Mouse (Mus musculus): ENCODE data around the gene Avpi1. TPM values are rescaled to one million over a fixed set of nuclear protein-coding genes. Genes with fewer than 3 reads are reported as not detected.

The Avpi1 gene
- polyA plus RNA-seq, 1 experiment from 2014 or later = 26.0 TPM

GRCm38 (mm10) chr19:42164188-42164587 is 35.3 kb upstream of the Avpi1 start:
- Histone ChIP-seq H3K36me3 (ENCODE audit: control insufficient read depth, insufficient read depth, low read length) (no peaks in the 10 kb centered on the region), H3K4me2 (ENCODE audit: low read depth, severe bottlenecking) (no peak overlapping the region), H3K27me3 (ENCODE audit: control insufficient read depth, insufficient read depth, low read length) (no peaks in the 10 kb centered on the region), H3K9me3 (ENCODE audit: control insufficient read depth, low read length) (no peaks in the 10 kb centered on the region), H3K4me1 (ENCODE audit: control insufficient read depth, insufficient read depth, low read length) (no peaks in the 10 kb centered on the region), H3K9ac (ENCODE audit: low read length) (no peak overlapping the region), H3K4me3 (ENCODE audit: low read depth, low read length) (no peak overlapping the region), H3K27ac (replicated peaks; ENCODE audit: low read depth, low read length) (no peak overlapping the region)
- WGBS = 49% methylated on average over 7 of the region's 7 CpGs
- ATAC-seq (ENCODE audit: insufficient number of reproducible peaks, low FRiP score, low TSS enrichment, low read depth) = no peak
- DNase-seq (ENCODE audit: low spot score) = no peak

GRCm38 (mm10) chr19:42163764-42164163 is 34.9 kb upstream of the Avpi1 start, which contains the start of gene Zfyve27:
Zfyve27 (plus strand) TSS chr19:42163951.
- ATAC-seq (ENCODE audit: insufficient number of reproducible peaks, low FRiP score, low TSS enrichment, low read depth) = no peak
- DNase-seq (ENCODE audit: low spot score) = no peak
- no peaks in the 10 kb centered on the region for H3K36me3 ChIP-seq (ENCODE audit: control insufficient read depth, insufficient read depth, low read length)
- WGBS = 72% methylated on average over 5 of the region's 5 CpGs
- no peak within 1 kb of the TSS for H3K4me2 ChIP-seq (ENCODE audit: low read depth, severe bottlenecking)
- no peak within 1 kb of the TSS for H3K27ac ChIP-seq (replicated peaks; ENCODE audit: low read depth, low read length)
- H3K4me3 ChIP-seq (ENCODE audit: low read depth, low read length) = no peak within 1 kb of the TSS
- H3K4me1 ChIP-seq (ENCODE audit: control insufficient read depth, insufficient read depth, low read length) = no peaks in the 10 kb centered on the region
- H3K9ac ChIP-seq (ENCODE audit: low read length) = no peak within 1 kb of the TSS
- no peaks in the 10 kb centered on the region for H3K27me3 ChIP-seq (ENCODE audit: control insufficient read depth, insufficient read depth, low read length)
- H3K9me3 ChIP-seq (ENCODE audit: control insufficient read depth, low read length) = no peaks in the 10 kb centered on the region

DNA sequence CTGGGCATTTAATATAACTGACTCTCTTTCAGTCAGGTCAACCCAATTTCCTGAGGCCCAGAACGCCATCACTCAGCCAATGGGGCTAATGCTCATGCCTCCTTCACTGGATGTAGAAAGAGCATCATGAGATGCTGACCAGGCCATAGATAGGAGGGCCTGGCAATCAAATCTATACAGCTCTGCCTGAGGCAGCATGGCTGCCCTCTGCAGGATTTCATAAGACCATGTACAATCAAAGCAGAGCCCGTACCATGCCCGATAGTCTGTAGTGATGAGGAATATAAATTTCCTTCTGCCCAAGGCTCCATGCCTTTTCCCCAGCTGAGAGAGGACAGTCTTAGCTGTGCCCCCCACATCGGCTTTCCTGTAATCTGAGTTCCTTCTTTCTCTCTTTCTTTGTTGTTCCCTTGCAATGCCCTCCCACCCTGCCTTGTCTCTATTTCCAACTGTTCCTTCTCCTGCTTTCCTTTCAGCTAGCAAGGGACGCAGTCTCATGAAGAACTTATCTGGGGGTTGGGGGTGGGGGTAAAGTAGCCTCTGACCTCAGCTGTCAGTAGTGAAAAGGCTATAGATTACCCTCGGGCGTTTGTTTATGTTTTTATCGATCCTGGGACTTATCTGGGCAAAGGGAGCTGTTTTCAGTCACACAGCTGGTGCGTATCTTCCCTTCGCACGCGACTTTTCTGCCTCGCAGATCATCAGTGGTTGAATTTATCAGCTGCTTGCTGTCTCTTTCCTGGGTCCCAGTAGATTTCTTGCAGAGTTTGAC is 29.6 kb upstream of the Avpi1 start:
- 59% methylated on average over 13 of the region's 13 CpGs for WGBS
- DNase-seq (ENCODE audit: low spot score) = no peak
- no peak for ATAC-seq (ENCODE audit: insufficient number of reproducible peaks, low FRiP score, low TSS enrichment, low read depth)
- Histone ChIP-seq H3K4me1 (ENCODE audit: control insufficient read depth, insufficient read depth, low read length) (no peaks in the 10 kb centered on the region), H3K9me3 (ENCODE audit: control insufficient read depth, low read length) (no peaks in the 10 kb centered on the region), H3K4me3 (ENCODE audit: low read depth, low read length) (no peak overlapping the region), H3K9ac (ENCODE audit: low read length) (no peak overlapping the region), H3K4me2 (ENCODE audit: low read depth, severe bottlenecking) (no peak overlapping the region), H3K27ac (replicated peaks; ENCODE audit: low read depth, low read length) (no peak overlapping the region), H3K36me3 (ENCODE audit: control insufficient read depth, insufficient read depth, low read length) (no peaks in the 10 kb centered on the region), H3K27me3 (ENCODE audit: control insufficient read depth, insufficient read depth, low read length) (no peaks in the 10 kb centered on the region)

- no peak overlapping the region for H3K4me2 ChIP-seq (ENCODE audit: low read depth, severe bottlenecking)
- H3K36me3 ChIP-seq (ENCODE audit: control insufficient read depth, insufficient read depth, low read length) = no peaks in the 10 kb centered on the region
- no peak overlapping the region for H3K27ac ChIP-seq (replicated peaks; ENCODE audit: low read depth, low read length)
Measured at GRCm38 (mm10) chr19:42157493-42158237, 28.8 kb upstream of the Avpi1 start.

GRCm38 (mm10) chr19:42151990-42152389 is 23.1 kb upstream of the Avpi1 start:
- no peaks in the 10 kb centered on the region for H3K36me3 ChIP-seq (ENCODE audit: control insufficient read depth, insufficient read depth, low read length)
- ATAC-seq (ENCODE audit: insufficient number of reproducible peaks, low FRiP score, low TSS enrichment, low read depth) = no peak
- H3K9ac ChIP-seq (ENCODE audit: low read length) = no peak overlapping the region
- H3K4me1 ChIP-seq (ENCODE audit: control insufficient read depth, insufficient read depth, low read length) = peaks cover 15% of the 10 kb centered on the region; the same call in 1 of the 2 replicates
- no peak overlapping the region for H3K27ac ChIP-seq (replicated peaks; ENCODE audit: low read depth, low read length)
- no peaks in the 10 kb centered on the region for H3K9me3 ChIP-seq (ENCODE audit: control insufficient read depth, low read length)
- no peak overlapping the region for H3K4me2 ChIP-seq (ENCODE audit: low read depth, severe bottlenecking)
- H3K4me3 ChIP-seq (ENCODE audit: low read depth, low read length) = no peak overlapping the region
- peak; percentile 88 for DNase-seq (ENCODE audit: low spot score)
- H3K27me3 ChIP-seq (ENCODE audit: control insufficient read depth, insufficient read depth, low read length) = no peaks in the 10 kb centered on the region
- WGBS = 5% methylated on average over 6 of the region's 6 CpGs

More at GRCm38 (mm10) chr19:42157493-42158237, 28.8 kb upstream of the Avpi1 start:
- DNase-seq (ENCODE audit: low spot score) (no peak), ATAC-seq (ENCODE audit: insufficient number of reproducible peaks, low FRiP score, low TSS enrichment, low read depth) (no peak)
- Histone ChIP-seq H3K4me1 (ENCODE audit: control insufficient read depth, insufficient read depth, low read length) (no peaks in the 10 kb centered on the region), H3K9ac (ENCODE audit: low read length) (no peak overlapping the region), H3K4me3 (ENCODE audit: low read depth, low read length) (no peak overlapping the region), H3K9me3 (ENCODE audit: control insufficient read depth, low read length) (no peaks in the 10 kb centered on the region), H3K27me3 (ENCODE audit: control insufficient read depth, insufficient read depth, low read length) (no peaks in the 10 kb centered on the region)
- 52% methylated on average over 12 of the region's 12 CpGs for WGBS

DNA sequence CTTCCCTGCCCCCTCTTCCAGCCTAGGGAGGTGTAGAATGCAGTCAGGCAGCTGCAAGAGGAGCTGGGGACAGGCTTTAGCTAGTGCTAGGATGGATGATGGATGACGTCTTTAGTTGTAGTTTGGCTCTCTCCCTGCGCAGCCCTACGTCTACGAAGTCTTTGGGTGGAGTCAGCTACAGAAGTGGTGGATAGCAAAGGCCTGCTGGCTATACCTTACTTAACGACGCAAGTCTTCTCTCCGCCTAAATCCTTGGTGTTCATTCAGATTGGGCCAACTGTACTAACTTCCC is 19.7 kb upstream of the Avpi1 start:
- peak overlapping the region; percentile 70 for H3K9ac ChIP-seq (ENCODE audit: low read length)
- no peak overlapping the region for H3K27ac ChIP-seq (replicated peaks; ENCODE audit: low read depth, low read length)
- WGBS = 13% methylated on average over 7 of the region's 7 CpGs
- DNase-seq (ENCODE audit: low spot score) = no peak
- no peaks in the 10 kb centered on the region for H3K36me3 ChIP-seq (ENCODE audit: control insufficient read depth, insufficient read depth, low read length)
- ATAC-seq (ENCODE audit: insufficient number of reproducible peaks, low FRiP score, low TSS enrichment, low read depth) = no peak
- peak overlapping the region; percentile 64 for H3K4me3 ChIP-seq (ENCODE audit: low read depth, low read length)
- H3K27me3 ChIP-seq (ENCODE audit: control insufficient read depth, insufficient read depth, low read length) = no peaks in the 10 kb centered on the region
- peaks cover 15% of the 10 kb centered on the region; the same call in 1 of the 2 replicates for H3K4me1 ChIP-seq (ENCODE audit: control insufficient read depth, insufficient read depth, low read length)
- no peaks in the 10 kb centered on the region for H3K9me3 ChIP-seq (ENCODE audit: control insufficient read depth, low read length)
- H3K4me2 ChIP-seq (ENCODE audit: low read depth, severe bottlenecking) = peak overlapping the region; percentile 90

- WGBS = under 1% methylated on average over 63 of the region's 63 CpGs
- ATAC-seq (ENCODE audit: insufficient number of reproducible peaks, low FRiP score, low TSS enrichment, low read depth) (0 out of 2 replicates have a peak, but pooled peaks have one; percentile 22), DNase-seq (ENCODE audit: low spot score) (peak; percentile 75)
- H3K27ac ChIP-seq (replicated peaks; ENCODE audit: low read depth, low read length) = peak overlapping the region; percentile 64
- H3K9me3 ChIP-seq (ENCODE audit: control insufficient read depth, low read length) = no peaks in the 10 kb centered on the region
- peak overlapping the region; percentile 70 for H3K9ac ChIP-seq (ENCODE audit: low read length)
- no peaks in the 10 kb centered on the region for H3K27me3 ChIP-seq (ENCODE audit: control insufficient read depth, insufficient read depth, low read length)
- H3K4me2 ChIP-seq (ENCODE audit: low read depth, severe bottlenecking) = peak overlapping the region; percentile 90
- H3K4me3 ChIP-seq (ENCODE audit: low read depth, low read length) = peak overlapping the region; percentile 64
- H3K36me3 ChIP-seq (ENCODE audit: control insufficient read depth, insufficient read depth, low read length) = no peaks in the 10 kb centered on the region
- peaks cover 15% of the 10 kb centered on the region; the same call in 1 of the 2 replicates for H3K4me1 ChIP-seq (ENCODE audit: control insufficient read depth, insufficient read depth, low read length)
Measured at GRCm38 (mm10) chr19:42147769-42148568, 19.1 kb upstream of the Avpi1 start.

DNA sequence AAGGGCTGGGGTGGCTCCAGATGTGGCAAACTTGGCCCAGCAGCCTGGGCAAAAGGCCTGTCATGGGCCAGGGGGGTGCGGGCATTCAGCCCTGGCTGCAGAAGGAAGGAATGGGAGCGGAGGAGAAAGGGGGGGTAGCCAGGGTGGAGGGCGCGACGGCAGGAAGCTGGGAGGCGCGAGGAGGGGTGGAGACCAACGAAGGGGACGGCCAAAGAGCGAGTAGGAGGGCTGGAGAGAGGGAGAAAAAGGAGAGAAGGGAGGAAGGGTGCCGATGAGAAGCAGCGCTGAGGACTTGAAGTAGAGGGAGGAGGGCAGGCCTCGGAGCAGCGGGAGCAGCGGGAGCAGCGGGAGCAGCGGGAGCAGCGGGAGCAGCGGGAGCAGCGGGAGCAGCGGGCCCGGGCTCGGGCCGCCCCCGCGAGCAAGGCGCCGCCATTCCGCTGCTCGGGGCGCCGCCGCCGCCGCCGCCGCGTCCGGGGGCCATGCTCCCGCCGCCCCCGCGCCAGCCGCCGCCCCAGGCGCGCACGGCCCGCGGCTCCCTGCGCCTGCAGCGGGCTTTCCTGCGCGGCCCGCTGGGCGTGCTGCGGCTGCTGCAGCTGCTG is 18.4 kb upstream of the Avpi1 start, which contains the start of gene Marveld1:
Gene Marveld1 (plus strand): TSS at position 231 of the 599 bp plus-strand sequence.
- Histone ChIP-seq H3K36me3 (ENCODE audit: control insufficient read depth, insufficient read depth, low read length) (no peaks in the 10 kb centered on the region), H3K4me1 (ENCODE audit: control insufficient read depth, insufficient read depth, low read length) (peaks cover 15% of the 10 kb centered on the region; the same call in 1 of the 2 replicates), H3K4me2 (ENCODE audit: low read depth, severe bottlenecking) (peak within 1 kb of the TSS; percentile 90), H3K27me3 (ENCODE audit: control insufficient read depth, insufficient read depth, low read length) (no peaks in the 10 kb centered on the region), H3K4me3 (ENCODE audit: low read depth, low read length) (peak within 1 kb of the TSS; percentile 64), H3K9me3 (ENCODE audit: control insufficient read depth, low read length) (no peaks in the 10 kb centered on the region), H3K27ac (replicated peaks; ENCODE audit: low read depth, low read length) (peak within 1 kb of the TSS; percentile 64), H3K9ac (ENCODE audit: low read length) (peak within 1 kb of the TSS; percentile 70)
- ATAC-seq (ENCODE audit: insufficient number of reproducible peaks, low FRiP score, low TSS enrichment, low read depth) = 0 out of 2 replicates have a peak, but pooled peaks have one; percentile 58
- under 1% methylated on average over 44 of the region's 57 CpGs for WGBS
- DNase-seq (ENCODE audit: low spot score) = peak; percentile 78
